Mouse (Mus musculus): ENCODE results near the gene Zscan5b. TPM values are rescaled to one million over a fixed set of nuclear protein-coding genes. Genes with fewer than 3 reads are reported as not detected.
"Not testable (repeated sequence)": the region's sequence is repeated elsewhere in the genome, so short reads cannot be mapped to it uniquely, and the experiment has no call there.

Gene Zscan5b
- total RNA-seq (2015) (not detected in 2 replicates), total RNA-seq (2017) (not detected in 2 replicates)

DNA sequence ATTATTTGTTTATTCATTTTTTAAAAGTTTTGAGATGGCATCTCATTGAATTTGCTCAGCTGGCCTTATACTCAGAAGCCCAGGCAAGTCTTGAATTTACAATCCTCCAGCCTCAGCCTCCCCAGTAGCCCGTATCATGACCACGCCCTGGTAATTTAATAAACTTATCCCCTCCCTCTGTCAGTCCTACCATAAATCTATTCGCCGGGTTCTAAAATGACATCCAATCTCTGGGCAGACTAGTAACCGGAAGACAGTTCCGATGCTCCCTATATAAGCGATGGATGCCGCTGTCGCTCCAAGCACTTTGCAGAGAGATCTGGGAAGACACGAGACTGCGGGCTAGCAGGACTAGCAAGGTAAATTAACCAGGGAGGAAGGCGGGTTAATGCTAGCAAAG, at the start of gene Zscan5b:
Zscan5b (plus strand) TSS at position 301 of the 400 bp plus-strand sequence.
- ATAC-seq (replicated peaks; ENCODE audit: poor library complexity): no peak

DNA sequence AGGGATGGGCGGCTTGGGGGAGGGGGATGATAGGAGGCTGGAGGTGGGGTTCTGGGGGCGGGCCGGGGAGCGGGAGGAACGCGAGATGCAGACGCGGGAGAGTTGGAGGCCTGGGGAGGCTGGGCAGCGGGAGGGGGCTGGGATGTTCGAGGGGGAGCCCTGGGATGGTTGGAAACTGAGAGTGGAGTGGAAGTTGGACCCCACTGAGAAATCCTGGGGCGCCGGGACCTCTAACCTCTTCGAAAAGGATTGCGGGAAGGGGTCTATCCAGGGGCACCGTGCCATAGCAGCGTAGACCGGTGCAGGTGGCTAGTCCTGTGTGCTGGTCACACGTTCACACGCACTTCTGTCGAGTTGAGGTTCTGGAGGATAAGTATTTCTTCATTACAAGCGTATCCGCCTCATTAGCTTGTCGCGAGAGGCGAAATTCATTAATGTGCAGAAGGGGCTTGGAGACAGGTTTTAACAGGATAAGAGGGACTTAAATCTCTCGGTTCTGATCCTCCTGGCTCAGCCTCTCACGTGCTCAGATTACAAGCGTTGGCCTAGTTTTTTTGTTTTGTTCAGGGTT, 49.3 kb upstream of the Zscan5b start:
- peak; percentile 3 for ATAC-seq (replicated peaks; ENCODE audit: poor library complexity)

DNA sequence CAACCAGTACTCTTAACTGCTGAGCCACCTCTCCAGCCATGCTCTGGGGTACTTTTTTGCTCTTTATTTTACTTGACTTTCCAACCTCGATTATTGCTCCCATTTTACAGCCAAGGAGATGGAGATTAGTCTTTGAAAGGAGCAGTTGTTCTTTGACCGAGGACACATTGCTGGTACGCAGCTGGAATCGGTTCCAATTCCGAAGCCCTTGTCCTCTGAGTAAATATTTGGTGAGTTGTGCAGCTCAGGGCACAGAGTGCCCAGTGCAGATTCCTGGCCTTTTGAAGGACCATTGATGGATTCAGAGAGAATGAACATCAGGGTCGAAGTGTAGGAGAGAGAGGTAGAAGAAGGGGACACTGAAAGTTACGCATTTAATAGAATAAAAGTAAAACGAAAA, 48.2 kb upstream of the Zscan5b start:
- ATAC-seq (replicated peaks; ENCODE audit: poor library complexity): no peak

DNA sequence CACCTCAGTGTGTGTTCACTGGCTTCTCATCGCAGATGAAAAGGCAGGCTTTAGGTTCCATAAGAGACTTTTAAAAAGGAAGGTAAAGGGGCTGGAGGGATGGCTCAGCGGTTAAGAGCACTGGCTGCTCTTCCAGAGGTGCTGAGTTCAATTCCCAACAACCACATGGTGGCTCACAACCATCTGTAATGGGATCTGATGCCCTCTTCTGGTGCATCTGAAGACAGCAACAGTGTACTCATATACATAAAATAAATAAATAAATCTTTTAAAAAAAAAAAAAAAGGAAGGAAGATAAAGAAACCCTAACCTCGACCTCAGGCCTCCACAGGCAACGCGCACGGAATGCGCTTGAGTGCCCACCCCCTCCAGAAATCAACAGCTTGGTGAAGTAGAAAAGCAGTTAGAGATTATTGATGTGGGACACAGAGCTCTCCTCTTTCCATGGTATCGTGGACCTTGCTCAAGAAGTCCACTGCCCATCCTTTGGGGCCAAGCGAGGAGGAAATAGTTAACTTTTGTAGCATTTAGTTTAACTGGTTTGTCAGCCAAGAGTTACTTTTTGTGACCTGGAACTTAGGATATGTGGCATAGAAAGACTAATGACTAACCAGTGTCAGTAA, 47.6 kb upstream of the Zscan5b start:
- ATAC-seq (replicated peaks; ENCODE audit: poor library complexity): not testable (repeated sequence)

DNA sequence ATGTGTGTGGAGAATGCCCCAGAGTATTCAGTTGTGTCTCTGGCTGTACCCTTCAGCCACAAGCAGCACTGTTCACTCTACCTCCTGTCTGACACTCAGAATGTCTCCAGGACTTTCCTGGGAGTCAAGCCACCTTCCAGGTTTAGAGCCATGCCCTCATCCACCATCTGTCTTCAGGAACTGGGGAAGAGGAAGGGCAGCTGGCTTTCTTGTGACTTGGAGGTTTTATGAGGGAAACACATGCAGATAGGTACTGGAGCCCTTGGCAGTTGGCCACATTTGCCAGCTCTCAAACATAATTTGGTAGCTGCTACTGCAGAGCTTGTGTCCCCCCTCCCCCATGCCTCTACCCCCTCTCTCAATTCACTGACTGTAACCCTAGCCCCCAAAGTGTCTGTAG, 43.1 kb upstream of the Zscan5b start:
- ATAC-seq (replicated peaks; ENCODE audit: poor library complexity): no peak

DNA sequence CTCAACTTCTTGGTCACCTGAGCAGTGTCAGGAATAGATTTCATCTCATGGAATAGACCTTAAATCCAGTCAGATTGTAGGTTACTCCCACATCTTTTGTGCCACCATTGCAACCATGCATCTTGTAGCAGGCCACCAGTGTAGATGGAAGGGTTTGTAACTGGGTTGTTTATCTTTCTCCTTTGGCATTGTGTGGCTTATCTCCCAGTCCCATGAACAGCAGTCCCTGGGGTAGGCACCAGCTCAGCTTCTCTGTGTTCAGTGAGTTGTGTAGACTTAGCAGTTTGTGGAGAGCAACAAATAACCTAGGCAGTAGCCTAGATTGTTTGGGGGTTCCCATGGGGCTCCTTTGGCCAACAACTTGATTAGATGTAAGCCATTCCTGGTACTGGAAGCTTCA, 39.2 kb upstream of the Zscan5b start:
- ATAC-seq (replicated peaks; ENCODE audit: poor library complexity): peak; percentile 62

DNA sequence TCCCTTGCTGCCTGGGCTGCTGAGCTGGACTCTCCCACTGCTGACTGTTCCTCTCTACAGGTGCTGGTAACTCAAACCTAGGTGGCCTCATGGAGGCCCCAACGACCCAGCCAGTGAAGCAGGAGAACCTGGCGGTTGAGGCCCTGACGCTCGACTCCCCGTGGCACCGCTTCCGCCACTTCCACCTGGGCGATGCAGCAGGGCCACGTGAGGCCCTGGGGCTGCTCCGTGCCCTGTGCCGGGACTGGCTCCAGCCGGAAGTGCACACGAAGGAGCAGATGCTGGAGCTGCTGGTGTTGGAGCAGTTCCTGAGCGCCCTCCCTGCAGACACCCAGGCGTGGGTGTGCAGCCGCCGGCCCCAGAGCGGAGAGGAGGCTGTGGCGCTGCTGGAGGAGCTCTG, 38.3 kb upstream of the Zscan5b start:
- ATAC-seq (replicated peaks; ENCODE audit: poor library complexity): no peak

DNA sequence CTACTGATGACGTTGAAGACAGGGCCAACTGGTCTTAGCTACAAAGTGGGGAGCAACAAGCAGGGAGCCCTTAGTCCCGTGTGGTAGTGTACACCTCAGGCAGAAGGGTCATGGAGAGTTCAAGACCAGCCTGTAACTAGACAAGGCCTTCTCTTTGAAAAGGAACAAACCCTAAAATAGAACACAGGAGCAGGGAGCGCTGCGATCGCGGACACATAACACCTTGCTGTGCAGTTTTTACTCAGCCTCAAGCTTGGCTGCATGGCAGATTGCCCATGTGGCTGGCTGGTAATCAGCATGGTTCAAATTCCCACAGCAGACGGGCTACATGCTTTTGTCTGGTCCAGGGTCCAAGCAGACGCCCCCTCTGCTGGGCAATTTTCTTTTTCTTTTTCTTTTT, 37.6 kb upstream of the Zscan5b start:
- ATAC-seq (replicated peaks; ENCODE audit: poor library complexity): no peak

DNA sequence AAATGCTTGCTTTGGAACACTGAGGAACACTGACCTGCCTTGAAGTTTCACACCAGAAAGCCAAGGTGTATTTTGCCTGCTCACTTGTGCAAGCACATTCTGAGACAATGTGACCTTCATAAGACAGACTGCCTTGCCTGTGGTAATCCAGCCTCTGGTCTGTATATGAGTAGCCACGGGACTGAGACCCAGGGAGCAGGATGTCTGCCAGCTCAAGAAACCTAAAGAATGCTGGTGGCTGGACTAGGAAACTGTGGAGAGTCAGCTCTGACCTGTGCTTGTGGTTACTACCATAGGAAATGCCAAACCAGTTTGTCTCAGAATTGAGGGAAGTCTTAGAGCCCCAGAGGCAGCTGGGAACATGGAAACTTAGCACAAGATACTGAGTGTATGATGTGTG, 36.7 kb upstream of the Zscan5b start:
- ATAC-seq (replicated peaks; ENCODE audit: poor library complexity): no peak

DNA sequence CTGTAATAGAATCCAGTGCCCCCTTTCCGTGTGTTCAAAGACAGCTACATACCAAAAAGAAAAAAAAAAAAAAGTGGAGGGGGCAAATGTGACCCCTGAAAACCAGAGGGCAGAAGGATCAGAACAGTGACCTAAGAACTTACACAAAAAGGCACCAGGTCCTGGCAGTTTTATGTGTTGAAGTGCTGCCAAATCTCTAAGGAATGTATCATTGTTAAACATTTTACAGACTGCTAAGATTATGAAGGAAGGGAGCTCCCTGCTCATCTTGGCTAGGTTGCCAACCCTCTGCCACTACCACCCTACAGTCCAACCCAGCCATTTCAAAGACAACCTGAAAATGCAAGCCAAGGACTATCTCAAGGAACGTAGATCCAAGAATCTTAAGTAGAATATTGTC, 35.9 kb upstream of the Zscan5b start:
- no peak for ATAC-seq (replicated peaks; ENCODE audit: poor library complexity)

DNA sequence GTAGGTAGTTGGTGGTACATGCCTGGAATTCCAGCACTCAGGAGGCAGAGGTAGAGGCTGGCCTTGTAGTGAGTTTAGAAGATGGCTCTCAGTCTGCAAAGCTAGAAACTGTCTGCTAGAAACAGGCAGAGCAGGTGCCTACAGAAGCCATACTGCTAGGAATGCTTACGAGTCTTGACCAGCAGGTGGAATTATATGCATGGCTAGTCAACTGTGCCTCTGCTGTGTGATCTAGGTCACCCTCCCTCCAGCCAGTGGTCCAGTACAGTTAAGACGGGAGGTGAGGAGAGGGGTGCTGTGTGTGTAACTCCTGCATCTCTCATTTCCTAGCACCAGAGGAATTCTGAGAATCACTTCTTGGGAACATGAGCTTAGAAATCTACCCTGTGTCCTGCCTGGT, 35.3 kb upstream of the Zscan5b start:
- ATAC-seq (replicated peaks; ENCODE audit: poor library complexity): no peak

DNA sequence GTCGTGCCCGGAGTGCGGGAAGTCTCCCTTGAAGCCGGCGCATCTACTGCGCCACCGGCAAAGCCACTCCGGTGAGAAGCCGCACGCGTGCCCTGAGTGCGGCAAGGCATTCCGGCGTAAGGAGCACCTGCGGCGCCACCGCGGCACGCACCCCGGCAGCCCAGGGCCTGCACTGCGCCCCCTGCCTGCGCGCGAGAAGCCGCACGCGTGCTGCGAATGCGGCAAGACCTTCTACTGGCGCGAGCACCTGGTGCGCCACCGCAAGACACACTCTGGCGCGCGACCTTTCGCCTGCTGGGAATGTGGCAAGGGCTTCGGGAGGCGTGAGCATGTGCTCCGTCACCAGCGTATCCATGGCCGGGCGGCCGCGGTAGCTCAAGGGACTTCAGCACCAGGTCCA, 32.5 kb upstream of the Zscan5b start:
- no peak for ATAC-seq (replicated peaks; ENCODE audit: poor library complexity)

DNA sequence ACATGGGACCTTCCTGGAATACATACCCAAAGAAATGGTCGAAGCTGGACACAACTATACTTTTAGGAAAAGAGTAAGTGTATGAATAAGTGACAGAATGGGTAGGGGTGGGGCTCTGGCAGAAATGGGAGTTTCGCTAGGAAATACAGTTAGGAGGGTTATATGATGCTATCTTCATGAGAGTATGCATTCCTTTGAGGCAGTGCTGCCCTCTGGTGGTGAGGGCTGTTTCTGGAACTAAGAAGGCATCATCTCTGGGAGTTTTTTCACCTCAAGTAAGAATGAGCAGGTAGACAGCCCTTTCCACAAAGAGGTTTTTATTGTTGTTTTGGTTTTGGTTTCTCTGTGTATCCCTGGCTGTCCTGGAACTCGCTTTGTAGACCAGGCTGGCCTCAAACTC, 30.7 kb upstream of the Zscan5b start:
- ATAC-seq (replicated peaks; ENCODE audit: poor library complexity): peak; percentile 80

DNA sequence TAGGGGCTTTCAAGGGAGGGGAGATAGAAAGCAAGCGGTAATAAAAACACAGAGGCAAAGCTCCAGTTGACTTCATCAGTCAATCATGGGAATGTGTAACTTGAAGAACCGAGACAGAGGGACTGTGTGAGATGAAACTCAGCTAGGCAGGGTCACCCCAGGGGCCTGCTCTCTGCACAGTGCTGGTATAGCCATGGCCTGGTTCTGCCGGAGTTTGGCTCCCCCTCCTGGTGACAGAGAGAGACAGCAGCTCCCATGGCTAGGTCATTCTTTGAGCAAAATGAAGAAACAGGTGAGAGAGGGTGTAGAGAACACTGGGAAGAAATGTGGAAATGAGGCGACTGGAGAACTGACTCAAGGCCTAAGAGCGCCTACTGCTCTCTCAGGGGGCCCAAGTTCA, 27.9 kb upstream of the Zscan5b start:
- ATAC-seq (replicated peaks; ENCODE audit: poor library complexity): peak; percentile 81

DNA sequence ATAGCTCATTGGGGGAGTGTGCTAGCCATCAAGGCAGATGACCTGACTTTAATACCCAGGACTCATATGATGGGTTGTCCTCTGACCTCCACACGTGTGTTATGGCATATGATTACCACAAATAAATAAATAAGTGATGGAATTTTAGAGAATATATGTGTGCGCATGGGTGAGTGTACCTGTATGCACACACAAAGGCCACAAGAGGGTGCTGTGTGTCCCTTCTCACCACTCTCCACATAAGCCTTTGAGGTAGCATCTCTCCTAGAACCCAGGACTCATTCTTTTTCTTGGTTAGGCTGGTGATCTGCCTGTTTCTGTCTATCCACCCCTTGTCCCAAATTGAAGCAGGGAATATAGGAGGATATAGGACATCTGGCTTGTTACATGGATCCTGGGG, 26.3 kb upstream of the Zscan5b start:
- ATAC-seq (replicated peaks; ENCODE audit: poor library complexity): peak; percentile 56

DNA sequence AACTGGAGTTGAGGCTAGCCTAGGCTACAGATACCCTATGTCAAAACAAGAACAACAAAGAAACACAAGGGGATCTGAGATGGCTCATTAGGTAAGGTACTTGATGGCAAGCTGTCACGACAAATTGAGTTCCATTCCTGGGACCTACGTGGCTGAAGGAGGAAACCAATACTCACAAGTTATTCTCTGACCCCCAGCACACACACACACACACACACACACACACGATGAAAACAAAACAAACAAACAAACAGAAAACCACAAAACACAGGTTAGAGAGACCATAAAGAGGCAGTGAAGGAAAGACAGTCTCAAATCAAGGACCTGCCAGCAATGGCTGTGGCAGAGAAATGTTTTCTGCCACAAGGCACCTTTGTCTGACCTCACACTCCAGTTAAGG, 25.3 kb upstream of the Zscan5b start, which contains the start of gene Galp:
Galp (plus strand) TSS at position 301 of the 400 bp plus-strand sequence.
- no peak for ATAC-seq (replicated peaks; ENCODE audit: poor library complexity)

DNA sequence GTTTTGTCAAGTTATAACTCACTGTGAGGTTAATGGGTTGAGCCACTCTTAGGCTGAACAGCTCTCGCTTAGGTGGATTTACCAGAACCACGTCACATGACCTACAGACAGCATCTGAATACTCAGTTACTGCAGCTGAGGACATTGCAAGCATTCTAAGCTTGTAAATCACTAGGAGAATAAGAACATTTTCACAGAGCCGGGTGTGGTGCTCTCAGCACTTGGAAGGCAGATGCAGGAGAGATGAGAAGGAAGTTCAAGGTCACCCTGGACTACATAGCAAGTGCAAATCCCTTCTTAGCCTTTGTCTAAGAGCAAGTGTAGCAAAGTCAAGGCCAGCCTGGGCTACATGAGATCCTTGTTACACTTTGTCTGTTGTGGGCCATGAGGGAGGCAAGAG, 17.9 kb upstream of the Zscan5b start:
- no peak for ATAC-seq (replicated peaks; ENCODE audit: poor library complexity)

DNA sequence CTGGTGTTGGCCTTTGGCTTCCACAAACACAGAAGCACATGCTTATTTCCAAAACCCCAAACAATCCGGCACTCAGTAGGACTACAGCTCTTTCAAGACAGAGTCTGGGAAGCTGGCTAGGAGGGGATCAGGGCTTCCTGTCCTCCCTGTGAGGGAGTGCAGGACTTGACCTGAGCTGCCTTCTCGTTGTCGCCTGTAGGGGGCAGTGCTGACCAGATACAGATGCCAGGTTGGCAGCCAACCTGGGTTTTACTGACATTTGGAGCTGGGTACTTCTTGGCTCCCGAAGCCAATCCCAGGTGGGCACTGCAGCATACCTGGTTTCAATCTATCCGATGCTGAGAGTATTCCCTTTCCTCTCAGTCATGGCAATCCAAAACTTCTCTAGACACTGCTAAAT, 8.9 kb upstream of the Zscan5b start:
- ATAC-seq (replicated peaks; ENCODE audit: poor library complexity): peak; percentile 79

DNA sequence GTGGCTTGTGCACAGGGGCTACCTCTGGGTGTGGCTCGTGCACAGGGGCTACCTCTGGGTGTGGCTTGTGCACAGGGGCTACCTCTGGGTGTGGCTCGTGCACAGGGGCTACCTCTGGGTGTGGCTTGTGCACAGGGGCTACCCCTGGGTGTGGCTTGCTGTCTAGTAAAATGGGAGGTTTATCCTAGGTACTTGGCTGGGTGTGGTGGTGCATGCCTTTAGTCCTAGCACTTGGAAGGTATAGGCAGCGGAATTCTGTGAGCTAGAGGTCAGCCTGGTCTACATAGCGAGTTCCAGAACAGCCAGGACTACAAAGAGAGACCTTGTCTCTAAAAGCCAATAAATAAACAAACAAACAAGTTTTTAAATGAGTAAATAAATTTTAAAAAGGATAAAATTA, 7.4 kb upstream of the Zscan5b start:
- ATAC-seq (replicated peaks; ENCODE audit: poor library complexity): not testable (repeated sequence)

DNA sequence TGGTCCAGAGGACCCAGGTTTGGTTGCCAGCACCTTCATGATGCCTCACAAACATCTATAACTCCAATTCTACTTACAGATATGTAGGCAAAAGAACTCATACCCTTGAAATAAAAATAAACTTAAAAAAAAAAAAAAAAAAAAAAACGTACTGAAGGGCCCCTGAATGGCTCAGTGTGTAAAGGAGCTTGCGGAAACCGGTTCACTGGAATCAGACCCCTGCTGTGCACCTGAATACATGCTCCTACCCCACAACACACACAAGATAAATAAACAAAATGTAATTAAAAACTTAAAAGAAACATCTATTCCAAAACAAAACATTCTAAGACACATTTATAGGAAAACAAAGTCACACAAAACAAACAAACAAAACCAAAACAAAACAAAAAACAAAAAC, 1.9 kb upstream of the Zscan5b start:
- no peak for ATAC-seq (replicated peaks; ENCODE audit: poor library complexity)

DNA sequence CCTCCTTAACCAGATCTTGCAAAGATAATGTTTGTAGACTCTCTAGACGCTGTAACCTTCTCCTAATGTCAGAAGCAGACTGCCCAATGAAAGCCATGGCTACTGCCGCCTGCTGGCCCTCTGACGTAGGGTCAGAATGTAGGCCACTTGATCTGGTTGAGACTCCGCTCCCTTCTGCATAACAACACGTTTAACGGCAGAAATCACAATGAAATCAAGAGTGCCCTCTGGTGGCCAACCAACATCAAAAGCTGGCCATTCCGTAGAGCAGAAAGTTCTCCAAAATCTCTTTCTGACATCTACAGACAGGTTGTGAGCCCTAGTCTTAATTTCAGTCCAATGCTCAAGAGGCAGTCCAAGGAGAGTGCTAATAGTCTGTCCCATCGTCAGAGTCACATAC, 6.4 kb downstream of the Zscan5b start:
- not testable (repeated sequence) for ATAC-seq (replicated peaks; ENCODE audit: poor library complexity)

DNA sequence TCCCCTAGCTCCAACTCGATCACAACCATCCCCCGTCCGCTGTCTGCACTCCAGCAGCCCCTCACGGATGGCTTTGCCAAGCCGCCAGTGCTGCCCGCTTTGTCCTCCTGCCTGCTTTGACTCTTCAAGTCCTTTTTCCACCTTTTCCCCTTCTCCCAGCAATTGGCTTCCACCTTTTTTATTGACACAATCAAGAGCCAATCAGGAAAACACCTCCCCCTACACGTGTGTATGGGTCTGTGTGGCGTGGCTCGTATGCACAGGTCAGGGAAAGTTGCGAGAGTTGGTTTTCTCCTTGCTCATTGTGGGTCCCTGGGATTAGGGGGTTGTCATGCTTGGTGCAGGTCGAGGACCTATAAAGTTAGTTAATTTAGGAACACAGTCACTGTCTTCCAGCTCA, 17.7 kb downstream of the Zscan5b start:
- ATAC-seq (replicated peaks; ENCODE audit: poor library complexity): no peak

DNA sequence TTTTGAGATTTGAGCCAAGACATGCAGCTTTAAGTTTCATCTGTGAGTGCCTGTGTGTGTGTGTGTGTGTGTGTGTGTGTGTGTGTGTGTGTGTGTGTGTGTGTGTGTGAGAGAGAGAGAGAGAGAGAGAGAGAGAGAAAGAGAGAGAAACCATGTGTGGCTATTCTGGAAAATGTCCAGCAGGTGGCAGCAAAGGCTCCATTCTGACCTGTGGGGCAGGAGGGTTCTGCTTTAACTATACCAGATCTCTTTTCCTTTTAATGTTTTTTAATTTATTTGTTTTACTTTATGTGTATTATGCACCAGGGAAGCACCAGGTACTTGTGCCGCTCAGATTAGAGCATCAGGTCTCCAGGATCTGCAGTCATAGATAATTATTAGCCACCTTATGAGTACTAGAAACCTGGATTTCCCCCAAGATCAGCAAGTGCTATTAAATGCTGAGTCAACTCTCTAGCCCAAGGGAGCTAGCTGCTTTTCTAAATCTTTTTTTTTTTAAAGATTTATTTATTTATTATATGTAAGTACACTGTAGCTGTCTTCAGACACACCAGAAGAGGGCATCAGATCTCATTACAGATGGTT, 18.9 kb downstream of the Zscan5b start:
- peak; percentile 94 for ATAC-seq (replicated peaks; ENCODE audit: poor library complexity)
